Comparison of ENCODE assay signal across 12 mouse cellular contexts in the genomic region with DNA sequence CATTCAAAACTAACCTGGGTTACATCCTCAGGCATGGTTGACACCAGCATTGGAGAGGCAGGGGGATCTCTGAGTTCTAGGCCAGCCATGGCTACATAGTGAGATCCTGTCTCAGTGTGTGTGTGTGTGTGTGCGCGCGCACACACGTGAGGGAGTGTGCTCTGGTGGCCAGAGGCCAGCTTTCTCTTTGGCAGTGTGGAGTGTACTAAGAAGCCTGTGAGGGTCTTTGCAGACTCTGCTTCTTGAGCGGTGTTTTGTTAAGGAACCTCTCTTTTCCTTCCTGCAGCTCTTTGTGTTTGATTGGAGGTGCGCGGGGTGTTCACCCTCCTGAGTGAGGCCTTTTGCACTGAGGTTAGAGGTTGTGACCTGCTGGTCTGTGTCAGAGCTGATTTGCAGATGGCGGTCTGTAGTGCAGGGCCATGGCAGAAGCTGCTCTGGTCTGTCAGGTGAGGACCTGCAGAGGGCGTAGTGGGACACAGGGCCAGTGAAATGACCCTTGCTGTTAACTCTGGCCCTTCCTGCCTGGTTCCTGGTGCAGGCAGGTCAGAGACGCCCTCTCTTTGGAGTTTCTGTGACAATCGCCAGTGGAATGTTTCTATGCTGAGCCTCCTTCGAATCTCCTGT. TPM values are rescaled to one million over a fixed set of nuclear protein-coding genes. Genes with fewer than 3 reads are reported as not detected.
DNase-seq lines count a peak whose midpoint lies in the region; ATAC-seq and TF ChIP-seq lines count a peak whose summit lies in the region.
"Had no signal": no experiment of that assay in that cellular context is flagged by ENCODE, and none has a peak within 500 bp of the region (broad histone marks: within the 10 kb centered on the region; RNA-seq: fewer than 3 reads in every experiment).

No protein-coding gene starts in this region.

- TF ChIP-seq EP300 in stomach, postnatal 0 days (optimal IDR thresholded peaks at IDR 0.05): no peak

- no peak for TF ChIP-seq POLR2A in cerebellum, adult 2 months (IDR thresholded peaks at IDR 0.05; ENCODE audit: borderline replicate concordance, insufficient read depth, low read length)

- H3K4me2 ChIP-seq in intestine, postnatal 0 days (replicated peaks; ENCODE audit: low read depth): no peak overlapping the region
- no peak overlapping the region for H3K4me2 ChIP-seq in intestine, embryonic 15.5 days (replicated peaks)
- no peak overlapping the region for H3K4me2 ChIP-seq in midbrain, embryonic 12.5 days (replicated peaks)
- H3K4me2 ChIP-seq in midbrain, embryonic 16.5 days (ENCODE audit: low read length): no peak overlapping the region
- H3K4me2 ChIP-seq in stomach, postnatal 0 days (replicated peaks; ENCODE audit: low read depth): no peak overlapping the region

- H3K9ac ChIP-seq in intestine, postnatal 0 days (ENCODE audit: low read depth, low read length): no peak overlapping the region
- no peak overlapping the region; the same call in 1 of the 2 replicates for H3K9ac ChIP-seq in intestine, embryonic 15.5 days
- no peak overlapping the region for H3K9ac ChIP-seq in midbrain, embryonic 12.5 days (replicated peaks)
- H3K9ac ChIP-seq in midbrain, embryonic 16.5 days (ENCODE audit: low read depth, low read length): no peak overlapping the region
- H3K9ac ChIP-seq in stomach, postnatal 0 days (ENCODE audit: low read length): 0 out of 2 replicates have a peak overlapping the region, but pooled peaks have one; percentile 8

- 0 out of 2 replicates have a peak, but pooled peaks have one; percentile 24 for TF ChIP-seq CTCF in cerebellum, adult 2 months (IDR thresholded peaks at IDR 0.05; ENCODE audit: borderline replicate concordance, insufficient read depth, low read depth, low read length)
- TF ChIP-seq CTCF in intestine, postnatal 0 days (IDR thresholded peaks at IDR 0.05; ENCODE audit: low read depth): peak; percentile 47; the same call in 1 of the 2 replicates
- peak; percentile 43; the same call in 1 of the 2 replicates for TF ChIP-seq CTCF in stomach, postnatal 0 days (IDR thresholded peaks at IDR 0.05; ENCODE audit: low read depth)

- H3K27me3 ChIP-seq in cerebellum, adult 2 months (ENCODE audit: control insufficient read depth, insufficient read depth, low read length): no peaks in the 10 kb centered on the region
- H3K27me3 ChIP-seq in intestine, postnatal 0 days (replicated peaks; ENCODE audit: control insufficient read depth, insufficient read depth, low read length): no peaks in the 10 kb centered on the region
- no peaks in the 10 kb centered on the region for H3K27me3 ChIP-seq in intestine, embryonic 15.5 days (replicated peaks)
- H3K27me3 ChIP-seq in midbrain, embryonic 12.5 days: no peaks in the 10 kb centered on the region
- H3K27me3 ChIP-seq in midbrain, embryonic 16.5 days (ENCODE audit: control insufficient read depth, insufficient read depth, low read depth, low read length): no peaks in the 10 kb centered on the region
- H3K27me3 ChIP-seq in stomach, postnatal 0 days (ENCODE audit: control insufficient read depth, insufficient read depth, low read length): no peaks in the 10 kb centered on the region

- no peak for DNase-seq in cerebellum, adult 2 months
- DNase-seq in cerebellum, adult 8-10 months: no peak
- DNase-seq in stomach, postnatal 0 days (ENCODE audit: low spot score): no peak
- no peak for DNase-seq in urinary bladder, postnatal 14 days (ENCODE audit: low spot score)
- DNase-seq: cerebellum, adult 11 months; gastrocnemius, postnatal 36 days; kidney, adult 18-20 months had no signal

- H3K36me3 ChIP-seq in intestine, postnatal 0 days (ENCODE audit: control insufficient read depth, insufficient read depth): no peaks in the 10 kb centered on the region; the same call in 1 of the 2 replicates
- H3K36me3 ChIP-seq in intestine, embryonic 15.5 days: no peaks in the 10 kb centered on the region
- H3K36me3 ChIP-seq in midbrain, embryonic 12.5 days: 0 out of 2 replicates have a peak, but pooled peaks cover 17% of the 10 kb centered on the region
- H3K36me3 ChIP-seq in midbrain, embryonic 16.5 days (ENCODE audit: control insufficient read depth, insufficient read depth, low read length): no peaks in the 10 kb centered on the region
- H3K36me3 ChIP-seq in stomach, postnatal 0 days (ENCODE audit: control insufficient read depth, insufficient read depth, low read length): no peaks in the 10 kb centered on the region

- H3K27ac ChIP-seq in cerebellum, adult 2 months (ENCODE audit: insufficient read depth, low read length): no peak overlapping the region
- H3K27ac ChIP-seq in intestine, postnatal 0 days (ENCODE audit: low read depth, low read length): no peak overlapping the region
- no peak overlapping the region for H3K27ac ChIP-seq in intestine, embryonic 15.5 days
- peak overlapping the region; percentile 30 for H3K27ac ChIP-seq in midbrain, embryonic 12.5 days (replicated peaks)
- no peak overlapping the region for H3K27ac ChIP-seq in midbrain, embryonic 16.5 days (ENCODE audit: low read length)
- peak overlapping the region; percentile 53 for H3K27ac ChIP-seq in stomach, postnatal 0 days (replicated peaks)

- no peak for ATAC-seq in intestine, postnatal 0 days
- ATAC-seq in intestine, embryonic 15.5 days: no peak
- ATAC-seq in midbrain, embryonic 12.5 days (ENCODE audit: low FRiP score, low read depth): no peak
- ATAC-seq in midbrain, embryonic 16.5 days: no peak
- ATAC-seq in stomach, postnatal 0 days (ENCODE audit: low FRiP score, low TSS enrichment): 0 out of 2 replicates have a peak, but pooled peaks have one; percentile 11

- no peak overlapping the region for H3K4me3 ChIP-seq in cerebellum, adult 2 months (replicated peaks; ENCODE audit: insufficient read depth, low read depth, low read length)
- H3K4me3 ChIP-seq in intestine, postnatal 0 days (ENCODE audit: low read depth, low read length): no peak overlapping the region
- no peak overlapping the region for H3K4me3 ChIP-seq in intestine, embryonic 15.5 days (replicated peaks)
- no peak overlapping the region for H3K4me3 ChIP-seq in midbrain, embryonic 12.5 days
- H3K4me3 ChIP-seq in midbrain, embryonic 16.5 days (ENCODE audit: low read depth, low read length): no peak overlapping the region
- H3K4me3 ChIP-seq in stomach, postnatal 0 days (ENCODE audit: low read depth, low read length): no peak overlapping the region
- H3K4me3 ChIP-seq: erythroblast, embryonic 14.5 days had no signal

- H3K9me3 ChIP-seq in intestine, postnatal 0 days (ENCODE audit: control insufficient read depth): no peaks in the 10 kb centered on the region
- no peaks in the 10 kb centered on the region for H3K9me3 ChIP-seq in intestine, embryonic 15.5 days
- H3K9me3 ChIP-seq in midbrain, embryonic 12.5 days: 0 out of 2 replicates have a peak, but pooled peaks cover 3% of the 10 kb centered on the region
- H3K9me3 ChIP-seq in midbrain, embryonic 16.5 days (replicated peaks; ENCODE audit: control insufficient read depth, low read length, poor library complexity, severe bottlenecking): no peaks in the 10 kb centered on the region
- no peaks in the 10 kb centered on the region for H3K9me3 ChIP-seq in stomach, postnatal 0 days (ENCODE audit: control insufficient read depth, low read length)

- H3K4me1 ChIP-seq in cerebellum, adult 2 months (ENCODE audit: control insufficient read depth, insufficient read depth, low read length): peaks cover 45% of the 10 kb centered on the region
- peaks cover 27% of the 10 kb centered on the region for H3K4me1 ChIP-seq in intestine, postnatal 0 days (replicated peaks; ENCODE audit: control insufficient read depth, insufficient read depth, low read length)
- H3K4me1 ChIP-seq in intestine, embryonic 15.5 days (replicated peaks): peaks cover 74% of the 10 kb centered on the region
- H3K4me1 ChIP-seq in midbrain, embryonic 12.5 days: peaks cover 64% of the 10 kb centered on the region
- H3K4me1 ChIP-seq in midbrain, embryonic 16.5 days (ENCODE audit: control insufficient read depth, insufficient read depth, low read length): peaks cover 72% of the 10 kb centered on the region
- peaks cover 30% of the 10 kb centered on the region for H3K4me1 ChIP-seq in stomach, postnatal 0 days (replicated peaks; ENCODE audit: control insufficient read depth, insufficient read depth)

- 46% methylated on average over 12 of the region's 12 CpGs for WGBS in cerebellum, adult 2 months
- WGBS in intestine, postnatal 0 days: 69% methylated on average over 12 of the region's 12 CpGs
- 67% methylated on average over 12 of the region's 12 CpGs for WGBS in intestine, embryonic 15.5 days
- 70% methylated on average over 12 of the region's 12 CpGs for WGBS in midbrain, embryonic 12.5 days
- WGBS in midbrain, embryonic 16.5 days: 63% methylated on average over 12 of the region's 12 CpGs
- WGBS in stomach, postnatal 0 days: 52% methylated on average over 12 of the region's 12 CpGs

RNA-seq across cellular contexts. Expression of a gene that starts 7.8 kb away (rescaled TPM):
- 88.9 and 95.6 TPM in 2 replicates for polyA plus RNA-seq in cerebellum, adult 2 months (2012; rRNA removed)
- 17.7 and 18.9 TPM in 2 replicates for polyA plus RNA-seq in intestine, postnatal 0 days (2015; fragmentation: Nextera tagmentation; extraction: Ambion mirVana)
- polyA plus RNA-seq in intestine, embryonic 15.5 days (2015; fragmentation: Nextera tagmentation; extraction: Ambion mirVana): 32.5 and 36.1 TPM in 2 replicates
- 99.1 and 121 TPM in 2 replicates for polyA plus RNA-seq in midbrain, embryonic 12.5 days (2016; fragmentation: Nextera tagmentation; extraction: Ambion mirVana)
- polyA plus RNA-seq in midbrain, embryonic 16.5 days (2015; fragmentation: Nextera tagmentation; extraction: Ambion mirVana): 69.8 and 77.9 TPM in 2 replicates
- polyA plus RNA-seq in stomach, postnatal 0 days (2015; fragmentation: Nextera tagmentation; extraction: Ambion mirVana): 18.7 and 21.6 TPM in 2 replicates

Comparison
In these comparisons a context has a peak if more than half of its experiments do, and no peak if none do; other contexts are left out.
1. H3K27ac ChIP-seq: peak in midbrain, embryonic 12.5 days (single experiment) and stomach, postnatal 0 days (single experiment); none in cerebellum, adult 2 months (single experiment), intestine, postnatal 0 days (single experiment), intestine, embryonic 15.5 days (single experiment) and midbrain, embryonic 16.5 days (single experiment).
2. Peak in every context shown above with its lines, with median percentiles within 50 percentile points of each other: CTCF ChIP-seq.